In genomic region chr9:16501990-16502672, GRCm38 (mm10) we compare ENCODE assay signal across 9 mouse cellular contexts. TPM values are rescaled to one million over a fixed set of nuclear protein-coding genes. Genes with fewer than 3 reads are reported as not detected.
DNase-seq lines count a peak whose midpoint lies in the region; ATAC-seq and TF ChIP-seq lines count a peak whose summit lies in the region.
"Had no signal": no experiment of that assay in that cellular context is flagged by ENCODE, and none has a peak within 500 bp of the region (broad histone marks: within the 10 kb centered on the region; RNA-seq: fewer than 3 reads in every experiment).

No protein-coding gene starts in this region.

- TF ChIP-seq EP300 in liver, embryonic 14.5 days (IDR thresholded peaks at IDR 0.05; ENCODE audit: low read depth) = no peak

- H3K27ac ChIP-seq in liver, embryonic 14.5 days = no peak overlapping the region
- peak overlapping the region; percentile 93 for H3K27ac ChIP-seq in neural tube, embryonic 15.5 days (replicated peaks)

- peak; percentile 18; the same call in 1 of the 2 replicates for TF ChIP-seq CTCF in liver, embryonic 14.5 days (IDR thresholded peaks at IDR 0.05; ENCODE audit: low read depth)

- no peaks in the 10 kb centered on the region for H3K4me1 ChIP-seq in liver, embryonic 14.5 days (replicated peaks; ENCODE audit: control insufficient read depth in 2 of 2, insufficient read depth in 2 of 2, low read length in 1 of 2)
- peaks cover 20% of the 10 kb centered on the region for H3K4me1 ChIP-seq in neural tube, embryonic 15.5 days

- 1% methylated on average over 45 of the region's 52 CpGs for WGBS in liver, embryonic 14.5 days (ENCODE audit: insufficient replicate concordance)
- under 1% methylated on average over 50 of the region's 52 CpGs for WGBS in neural tube, embryonic 15.5 days

- no peaks in the 10 kb centered on the region for H3K9me3 ChIP-seq in liver, embryonic 14.5 days (ENCODE audit: control insufficient read depth, low read length)
- H3K9me3 ChIP-seq in neural tube, embryonic 15.5 days (replicated peaks) = no peaks in the 10 kb centered on the region

- H3K4me2 ChIP-seq in liver, embryonic 14.5 days (ENCODE audit: low read depth) = peak overlapping the region; percentile 58
- H3K4me2 ChIP-seq in neural tube, embryonic 15.5 days = peak overlapping the region; percentile 68

- peak; percentile 13; the same call in 1 of the 2 replicates for ATAC-seq in liver, embryonic 14.5 days (ENCODE audit: insufficient read depth)
- ATAC-seq in neural tube, embryonic 15.5 days (ENCODE audit: low FRiP score) = peak; percentile 84

- peak; percentile 26 to 52 for DNase-seq in heart, adult 18-20 months
- no peak for DNase-seq in heart, adult 8-10 months (ENCODE audit: low spot score)
- peak; percentile 85 for DNase-seq in embryo, embryonic 10 days (ENCODE audit: low spot score)
- peak; percentile 47 to 72 for DNase-seq in gastrocnemius, postnatal 4 days (ENCODE audit: low spot score in 2 of 2)
- DNase-seq in kidney, postnatal 25 days = peak; percentile 20 to 59
- DNase-seq in liver, embryonic 14.5 days (ENCODE audit: low read depth in 3 of 3, low spot score in 3 of 3) = no peak
- no peak for DNase-seq in natural killer cell, adult 2 months (ENCODE audit: low spot score in 2 of 2)

- H3K36me3 ChIP-seq in liver, embryonic 14.5 days (replicated peaks; ENCODE audit: control insufficient read depth, insufficient read depth, low read depth) = no peaks in the 10 kb centered on the region
- H3K36me3 ChIP-seq in neural tube, embryonic 15.5 days = no peaks in the 10 kb centered on the region

- H3K9ac ChIP-seq in liver, embryonic 14.5 days (replicated peaks) = no peak overlapping the region
- peak overlapping the region; percentile 92 for H3K9ac ChIP-seq in neural tube, embryonic 15.5 days (replicated peaks)

- H3K4me3 ChIP-seq in liver, embryonic 14.5 days (ENCODE audit: insufficient read depth in 1 of 2, low read depth in 2 of 2, low read length in 2 of 2) = peak overlapping the region; percentile 20 to 40
- H3K4me3 ChIP-seq in neural tube, embryonic 15.5 days (replicated peaks) = peak overlapping the region; percentile 82

- peaks cover 40% of the 10 kb centered on the region for H3K27me3 ChIP-seq in liver, embryonic 14.5 days (ENCODE audit: control insufficient read depth, insufficient read depth, low read length)
- no peaks in the 10 kb centered on the region for H3K27me3 ChIP-seq in neural tube, embryonic 15.5 days (replicated peaks)

RNA-seq across cellular contexts. Expression of gene Fat3, which starts 1.0 kb away (rescaled TPM):
- under 1 TPM; 0.42 to 0.46 TPM for total RNA-seq in heart, adult 18-20 months (2021)
- total RNA-seq in heart, adult 8-10 months (2022) = under 1 TPM; 0.28 to 0.49 (median 0.48) TPM
- total RNA-seq in gastrocnemius, postnatal 4 days (2021) = 1 to 10 TPM; 4.1 to 5.6 TPM
- 0.06 and 0.09 TPM in 2 replicates for polyA plus RNA-seq in liver, embryonic 14.5 days (2012; rRNA removed)
- polyA plus RNA-seq in liver, embryonic 14.5 days (2014; fragmentation: Nextera tagmentation; extraction: Ambion mirVana) = 0.13 TPM in 1 of 2 replicates, not detected in the other
- 7.8 and 10.2 TPM in 2 replicates for polyA plus RNA-seq in neural tube, embryonic 15.5 days (2015; fragmentation: Nextera tagmentation; extraction: Ambion mirVana)
- polyA plus RNA-seq: C2C12 had no signal

Comparison
In these comparisons a context has a peak if more than half of its experiments do, and no peak if none do; other contexts are left out.
1. DNase-seq: peak in heart, adult 18-20 months (2 of 2), embryo, embryonic 10 days (single experiment), gastrocnemius, postnatal 4 days (2 of 2) and kidney, postnatal 25 days (2 of 2); none in heart, adult 8-10 months (single experiment), liver, embryonic 14.5 days (0 of 3) and natural killer cell, adult 2 months (0 of 2).